ENCODE assay signal across 23 mouse cellular contexts in the genomic region with DNA sequence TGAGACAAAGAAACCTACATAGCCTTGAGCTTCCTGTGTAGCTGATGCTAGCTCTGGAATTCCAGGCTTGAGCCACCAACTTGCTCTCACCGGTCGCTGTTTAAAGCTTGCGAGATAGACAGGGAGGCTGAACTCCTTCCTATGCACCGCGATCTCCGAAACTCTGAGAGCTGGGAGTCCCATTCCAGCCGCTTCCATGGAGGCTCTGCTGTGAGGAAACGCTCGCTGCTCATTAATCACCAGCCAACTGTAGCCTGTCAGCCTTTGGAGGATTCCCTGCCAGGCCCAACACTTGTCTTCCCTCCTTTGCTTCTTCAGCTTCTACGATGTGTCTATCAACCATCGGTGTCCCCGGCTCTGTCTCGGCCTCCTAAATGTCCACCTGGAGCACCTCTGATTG. TPM values are rescaled to one million over a fixed set of nuclear protein-coding genes. Genes with fewer than 3 reads are reported as not detected.
DNase-seq lines count a peak whose midpoint lies in the region; ATAC-seq lines count a peak whose summit lies in the region.
"Had no signal": no experiment of that assay in that cellular context is flagged by ENCODE, and none has a peak within 500 bp of the region (broad histone marks: within the 10 kb centered on the region; RNA-seq: fewer than 3 reads in every experiment).

No protein-coding gene starts in this region.

- no peak overlapping the region for H3K4me2 ChIP-seq in hindbrain, embryonic 13.5 days
- H3K4me2 ChIP-seq in midbrain, embryonic 11.5 days = no peak overlapping the region
- H3K4me2 ChIP-seq: embryonic facial prominence, embryonic 15.5 days; limb, embryonic 15.5 days; midbrain, embryonic 15.5 days; stomach, embryonic 15.5 days had no signal

- no peak overlapping the region for H3K4me3 ChIP-seq in hindbrain, embryonic 10.5 days
- no peak overlapping the region for H3K4me3 ChIP-seq in hindbrain, embryonic 13.5 days
- no peak overlapping the region for H3K4me3 ChIP-seq in midbrain, embryonic 11.5 days (ENCODE audit: low read depth, low read length)
- H3K4me3 ChIP-seq: embryonic facial prominence, embryonic 15.5 days; heart, embryonic 10.5 days; limb, embryonic 15.5 days; midbrain, embryonic 15.5 days; stomach, embryonic 15.5 days had no signal

- no peak for ATAC-seq in hindbrain, embryonic 13.5 days (ENCODE audit: low FRiP score)
- ATAC-seq in midbrain, embryonic 11.5 days (ENCODE audit: low FRiP score) = no peak
- ATAC-seq: forebrain, embryonic 14.5 days; inflammation-experienced regulatory T-cells, adult 6 months; midbrain, embryonic 15.5 days had no signal

- no peak overlapping the region for H3K9ac ChIP-seq in hindbrain, embryonic 13.5 days
- no peak overlapping the region for H3K9ac ChIP-seq in midbrain, embryonic 11.5 days (ENCODE audit: low read length)
- H3K9ac ChIP-seq: embryonic facial prominence, embryonic 15.5 days; limb, embryonic 15.5 days; liver, embryonic 14.5 days; midbrain, embryonic 15.5 days; stomach, embryonic 15.5 days had no signal

- H3K27me3 ChIP-seq in hindbrain, embryonic 10.5 days (ENCODE audit: insufficient read depth, poor library complexity, severe bottlenecking) = no peaks in the 10 kb centered on the region; the same call in 1 of the 2 replicates
- 0 out of 2 replicates have a peak, but pooled peaks cover 12% of the 10 kb centered on the region for H3K27me3 ChIP-seq in hindbrain, embryonic 13.5 days
- H3K27me3 ChIP-seq in midbrain, embryonic 11.5 days (ENCODE audit: control insufficient read depth, insufficient read depth, low read length) = no peaks in the 10 kb centered on the region; the same call in 1 of the 2 replicates
- H3K27me3 ChIP-seq: limb, embryonic 15.5 days; midbrain, embryonic 15.5 days; stomach, embryonic 15.5 days had no signal

- H3K9me3 ChIP-seq in hindbrain, embryonic 10.5 days = no peaks in the 10 kb centered on the region; the same call in 1 of the 2 replicates
- H3K9me3 ChIP-seq in hindbrain, embryonic 13.5 days = no peaks in the 10 kb centered on the region
- H3K9me3 ChIP-seq in midbrain, embryonic 11.5 days (ENCODE audit: control insufficient read depth, low read length) = no peaks in the 10 kb centered on the region
- H3K9me3 ChIP-seq: embryonic facial prominence, embryonic 15.5 days; heart, embryonic 10.5 days; limb, embryonic 15.5 days; midbrain, embryonic 15.5 days; stomach, embryonic 15.5 days had no signal

- WGBS in hindbrain, embryonic 10.5 days = 61% methylated on average over 13 of the region's 13 CpGs
- WGBS in hindbrain, embryonic 13.5 days = 40% methylated on average over 13 of the region's 13 CpGs
- 86% methylated on average over 13 of the region's 13 CpGs for WGBS in midbrain, embryonic 11.5 days

- DNase-seq in hindbrain, embryonic 10.5 days (ENCODE audit: low spot score) = no peak
- peak; percentile 24 for DNase-seq in kidney, postnatal 10 days
- no peak for DNase-seq in kidney, adult 11 months
- DNase-seq in R1 (ENCODE audit: low read depth, low spot score) = peak; percentile 49
- DNase-seq in mesoderm, embryonic 11.5 days (ENCODE audit: low read depth, low spot score) = peak; percentile 55
- DNase-seq in midbrain, embryonic 11.5 days (ENCODE audit: low spot score, missing footprints) = no peak
- DNase-seq: adrenal gland, adult 8-10 months; cerebellum, adult 18-20 months; cerebellum, postnatal 14 days; heart, postnatal 4 days; left cerebral cortex, postnatal 4 days; right cerebral cortex, adult 18-20 months; thymus, postnatal 25 days had no signal

- H3K27ac ChIP-seq in hindbrain, embryonic 10.5 days = peak overlapping the region; percentile 62; the same call in 1 of the 2 replicates
- H3K27ac ChIP-seq in hindbrain, embryonic 13.5 days = no peak overlapping the region
- H3K27ac ChIP-seq in midbrain, embryonic 11.5 days (ENCODE audit: low read depth, low read length) = no peak overlapping the region
- H3K27ac ChIP-seq: embryonic facial prominence, embryonic 15.5 days; heart, embryonic 10.5 days; kidney, postnatal 0 days; limb, embryonic 15.5 days; liver, embryonic 14.5 days; midbrain, embryonic 15.5 days; stomach, embryonic 15.5 days had no signal

- no peaks in the 10 kb centered on the region for H3K36me3 ChIP-seq in hindbrain, embryonic 10.5 days
- no peaks in the 10 kb centered on the region for H3K36me3 ChIP-seq in hindbrain, embryonic 13.5 days
- H3K36me3 ChIP-seq in midbrain, embryonic 11.5 days (ENCODE audit: control insufficient read depth, insufficient read depth, low read length) = no peaks in the 10 kb centered on the region
- H3K36me3 ChIP-seq: embryonic facial prominence, embryonic 15.5 days; heart, embryonic 10.5 days; limb, embryonic 15.5 days; midbrain, embryonic 15.5 days; stomach, embryonic 15.5 days had no signal

- H3K4me1 ChIP-seq in hindbrain, embryonic 10.5 days (replicated peaks) = peaks cover 25% of the 10 kb centered on the region
- H3K4me1 ChIP-seq in hindbrain, embryonic 13.5 days (replicated peaks) = peaks cover 26% of the 10 kb centered on the region
- no peaks in the 10 kb centered on the region; the same call in 1 of the 2 replicates for H3K4me1 ChIP-seq in midbrain, embryonic 11.5 days (ENCODE audit: control insufficient read depth, insufficient read depth, low read length)
- H3K4me1 ChIP-seq: stomach, embryonic 15.5 days had no signal

RNA-seq across cellular contexts. Expression of a gene that starts 29.4 kb away (rescaled TPM):
- 21.2 and 22.7 TPM in 2 replicates for polyA plus RNA-seq in hindbrain, embryonic 10.5 days (2016; fragmentation: Nextera tagmentation; extraction: Ambion mirVana)
- 12.1 and 12.2 TPM in 2 replicates for polyA plus RNA-seq in hindbrain, embryonic 13.5 days (2015; fragmentation: Nextera tagmentation; extraction: Ambion mirVana)
- 12.1 and 13.9 TPM in 2 replicates for polyA plus RNA-seq in midbrain, embryonic 11.5 days (2014; fragmentation: Nextera tagmentation; extraction: Ambion mirVana)

Comparison
In these comparisons a context has a peak if more than half of its experiments do, and no peak if none do; other contexts are left out.
1. DNase-seq: peak in kidney, postnatal 10 days (single experiment), R1 (single experiment) and mesoderm, embryonic 11.5 days (single experiment); none in hindbrain, embryonic 10.5 days (single experiment), kidney, adult 11 months (single experiment) and midbrain, embryonic 11.5 days (single experiment).